Mouse (Mus musculus) kidney, adult 9 months (tissue): ENCODE measurements at regions not wholly inside any gene's neighbourhood (a gene's known extent, or its start where the extent isn't known, plus 50 kb on each side); places are given as distances from the start of the nearest gene placed in this dataset.

Experiments used
- DNase-seq: peaks from one replicate; pipeline ENCODE4 v3.0.0; 2022

DNA sequence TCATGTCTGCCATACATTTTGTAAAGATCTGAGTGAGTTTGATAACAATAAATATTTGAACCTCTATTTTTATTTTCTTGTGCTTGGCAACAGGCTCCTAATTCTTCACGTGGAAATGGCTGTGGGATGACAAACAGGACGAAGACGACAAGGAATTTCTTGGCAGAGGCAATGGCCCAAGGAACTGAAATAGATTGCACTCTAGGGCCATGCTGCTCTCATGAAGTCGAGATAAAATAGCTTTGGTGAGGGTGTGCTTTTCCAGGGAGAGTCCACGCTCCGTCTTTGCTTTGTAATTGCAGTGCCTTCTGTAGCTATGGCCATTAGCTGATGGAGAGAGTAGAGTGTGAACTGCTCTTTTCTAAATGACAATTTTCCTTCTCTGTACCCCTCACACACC, 50.9 kb upstream of the 1810046K07Rik start:
- no peak for DNase-seq

DNA sequence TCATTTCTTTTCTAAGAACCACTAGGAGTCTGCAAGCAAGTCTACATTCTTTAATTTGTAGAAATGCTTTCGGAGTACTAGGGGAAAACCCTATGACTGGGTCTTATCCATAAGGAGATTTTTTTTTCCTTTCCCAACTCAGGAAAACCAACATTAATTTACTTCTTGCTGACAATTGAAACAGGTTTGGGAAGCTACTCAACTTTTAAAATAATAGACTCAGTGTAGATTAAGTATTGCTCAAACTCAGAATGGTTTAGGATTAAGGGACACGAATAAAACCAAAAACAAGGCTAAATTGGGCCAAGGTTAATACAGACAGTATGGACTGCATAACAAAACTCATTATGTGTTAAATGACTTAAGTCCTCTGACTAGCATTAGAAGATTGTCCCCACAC, 65.2 kb upstream of the 1810046K07Rik start:
- no peak for DNase-seq

- peak; percentile 10 for DNase-seq
These were observed 65.7 kb upstream of the 1810046K07Rik start for GRCm38 (mm10) chr9:51394372-51394771.

DNA sequence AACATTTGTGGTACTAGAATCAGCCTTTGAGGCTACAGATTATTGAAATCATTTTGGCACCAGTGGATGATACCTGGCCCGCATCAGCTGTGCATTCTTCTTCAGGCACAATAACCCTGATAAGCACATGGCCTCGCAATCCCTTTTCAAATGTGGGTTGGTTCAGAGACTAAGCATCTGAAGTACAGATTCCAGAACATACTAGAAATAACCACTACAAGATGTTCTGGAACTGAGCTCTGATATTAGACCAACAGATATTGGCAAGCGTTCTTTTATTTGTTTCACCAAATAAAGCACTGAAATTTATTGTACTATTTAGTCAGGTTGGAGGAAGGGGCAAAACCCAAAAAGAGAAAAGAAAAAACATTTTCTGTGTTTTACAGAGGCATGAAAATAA, 68.1 kb upstream of the 1810046K07Rik start:
- no peak for DNase-seq

- no peak for DNase-seq
These were observed 69.0 kb upstream of the 1810046K07Rik start for GRCm38 (mm10) chr9:51397589-51398220.

- DNase-seq: no peak
These were observed 70.2 kb upstream of the 1810046K07Rik start for GRCm38 (mm10) chr9:51398886-51399285.

GRCm38 (mm10) chr9:51399356-51399755, 70.6 kb upstream of the 1810046K07Rik start:
- DNase-seq: no peak

DNA sequence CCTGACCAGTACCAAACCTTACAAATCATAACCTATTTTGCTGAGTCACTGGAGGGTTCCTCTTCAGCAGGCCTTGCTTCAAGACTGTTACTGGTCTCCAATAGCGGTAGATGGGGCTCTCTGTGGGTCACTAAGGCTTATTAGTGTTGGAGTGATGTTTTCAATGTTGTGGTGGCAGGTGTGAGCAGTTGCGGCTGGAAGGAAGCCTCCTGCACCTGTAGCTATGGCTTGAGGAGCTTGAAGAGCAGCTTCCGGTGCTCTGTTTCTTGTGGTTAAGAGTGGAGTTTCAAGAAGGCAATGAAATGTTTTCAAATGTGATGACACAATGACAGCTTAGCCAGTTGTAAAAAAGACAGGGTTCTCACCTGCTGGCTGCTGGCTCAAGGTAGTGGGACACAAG, 73.1 kb upstream of the 1810046K07Rik start:
- DNase-seq: no peak

DNA sequence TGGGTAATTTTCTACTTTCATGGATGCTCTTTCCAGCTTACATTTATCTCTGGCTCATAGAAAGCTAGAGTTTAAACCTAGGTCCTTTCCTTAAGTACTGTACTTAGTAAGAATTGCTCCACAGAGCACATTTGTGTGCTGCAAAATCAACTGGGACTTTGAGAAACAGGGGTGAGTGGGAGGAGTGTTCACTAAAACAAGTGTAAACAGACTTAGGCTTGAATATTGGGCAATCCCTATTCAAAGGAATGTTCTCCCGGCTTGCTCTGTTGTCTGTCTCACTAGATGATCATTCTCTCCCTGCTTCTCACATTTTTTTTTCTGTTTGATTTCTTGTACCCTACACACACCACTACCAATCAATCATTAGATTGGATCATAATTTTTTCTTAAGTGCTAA, 79.3 kb upstream of the 1810046K07Rik start:
- no peak for DNase-seq

DNA sequence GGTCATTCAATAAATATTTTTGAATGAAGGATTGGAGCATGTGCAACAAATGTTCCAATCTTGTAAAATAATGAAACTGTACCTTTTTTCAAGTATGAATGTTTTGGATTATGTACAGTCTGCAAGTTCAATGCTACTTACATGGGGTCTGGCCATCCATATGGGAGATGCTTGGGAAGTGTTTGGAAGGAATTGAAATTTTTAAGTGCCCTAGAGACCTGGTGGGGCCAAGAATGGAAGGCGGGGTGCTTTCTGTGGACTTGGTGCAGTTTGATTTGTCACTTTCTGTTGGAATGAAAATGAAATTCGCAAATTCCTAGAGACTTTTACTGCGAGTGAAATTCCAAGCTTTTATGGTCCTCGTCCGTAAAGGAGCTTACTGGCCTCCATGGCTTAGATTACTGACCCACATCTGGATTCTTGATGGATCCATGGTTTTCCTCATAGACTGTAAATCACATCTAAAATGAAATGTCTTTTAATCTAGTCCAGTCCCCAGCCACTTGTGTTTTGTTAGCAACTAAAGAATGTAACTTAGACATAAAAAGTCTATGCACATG, 90.3 kb upstream of the 1810046K07Rik start:
- DNase-seq: no peak

DNA sequence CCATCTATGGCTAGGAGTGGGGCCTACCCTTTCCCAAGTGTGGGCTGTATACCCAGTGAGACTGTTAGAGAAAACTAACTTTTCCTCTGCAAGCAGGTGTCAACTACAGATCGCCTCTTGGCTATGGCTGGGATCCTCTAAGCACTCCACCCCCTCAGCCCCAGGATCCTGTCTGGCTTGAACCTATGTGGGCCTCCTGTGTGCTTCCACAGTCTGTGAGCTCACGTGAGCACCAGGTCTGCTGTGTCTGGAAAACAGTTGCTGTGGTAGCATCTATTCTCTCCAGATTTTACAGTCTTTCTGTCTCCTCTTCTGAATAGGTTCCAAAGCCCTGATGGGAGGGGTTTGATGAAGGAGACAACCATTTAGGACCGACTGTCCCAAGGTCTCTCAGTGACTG, 93.8 kb upstream of the 1810046K07Rik start:
- DNase-seq: no peak

DNA sequence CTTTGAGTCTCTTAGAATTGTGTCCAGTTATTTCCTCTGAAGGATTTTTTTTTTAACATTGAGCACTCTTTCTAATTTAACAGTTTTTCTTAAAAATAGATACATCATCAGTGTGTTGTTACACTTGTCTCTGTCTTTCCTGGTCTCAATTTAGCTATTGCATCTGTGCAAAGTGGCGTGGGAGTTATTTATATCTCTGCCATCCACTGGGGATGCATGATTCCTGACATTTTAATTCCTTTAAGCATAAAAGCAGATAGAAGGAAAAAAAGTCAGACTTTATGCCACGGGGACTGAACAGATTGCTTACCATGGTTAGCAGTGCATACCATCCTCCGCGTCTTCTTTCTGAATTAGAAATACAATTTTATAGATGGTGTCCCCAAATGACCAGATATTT, 94.6 kb upstream of the 1810046K07Rik start:
- no peak for DNase-seq

GRCm38 (mm10) chr9:51430426-51430825, 101.7 kb upstream of the 1810046K07Rik start:
- no peak for DNase-seq

- no peak for DNase-seq
These were observed 108.4 kb upstream of the 1810046K07Rik start for GRCm38 (mm10) chr9:51437130-51437529.

DNA sequence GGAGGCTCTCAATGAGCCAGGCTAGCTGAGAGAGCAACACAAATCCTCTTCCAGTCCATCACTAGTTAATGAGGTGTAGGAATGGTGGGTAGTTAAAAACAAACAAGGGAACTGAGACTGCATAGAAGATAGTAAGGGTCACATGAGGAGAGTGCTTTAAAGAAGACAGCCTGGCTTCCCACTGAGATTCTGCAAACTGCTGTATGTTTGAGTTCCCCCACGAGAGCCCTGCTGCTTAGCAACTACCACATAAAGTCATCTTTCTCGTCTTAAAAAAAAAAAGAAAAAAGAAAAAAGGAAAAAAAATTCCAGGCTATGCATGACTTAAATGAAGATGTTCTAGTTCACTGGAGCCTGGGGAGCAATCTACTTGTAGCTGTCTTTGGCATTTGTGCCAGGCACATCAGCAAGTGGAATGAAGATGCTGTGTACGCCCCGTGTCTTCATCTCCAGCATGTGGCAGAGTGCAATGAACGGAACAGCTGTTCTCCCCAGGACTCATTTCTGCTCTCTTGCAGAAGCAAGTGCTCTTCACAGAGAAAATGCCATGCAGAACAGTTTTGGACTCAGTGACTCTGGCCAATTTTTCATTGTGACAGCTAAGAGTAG, 113.2 kb upstream of the 1810046K07Rik start:
- no peak for DNase-seq

DNA sequence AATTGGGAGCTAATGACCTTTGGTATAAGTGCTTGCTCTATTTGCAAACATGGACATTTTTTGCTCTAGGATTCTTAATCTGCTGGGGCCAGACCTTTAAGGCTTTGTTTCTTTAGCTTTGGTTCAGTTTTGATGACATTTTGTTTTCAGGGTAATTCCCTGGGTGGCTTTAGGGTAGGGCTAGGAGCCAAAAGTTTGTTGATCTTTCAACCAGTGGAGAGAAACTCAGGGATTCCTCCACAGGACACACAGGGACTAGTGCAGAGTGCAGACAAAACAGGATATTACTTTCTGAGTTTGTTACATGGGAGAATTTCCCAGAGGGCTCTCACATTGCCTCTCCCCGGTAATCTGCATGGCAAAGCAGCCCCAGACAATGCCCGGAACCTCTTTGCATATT, 127.0 kb upstream of the 1810046K07Rik start:
- no peak for DNase-seq

- no peak for DNase-seq
These were observed 133.8 kb upstream of the 1810046K07Rik start for GRCm38 (mm10) chr9:51462463-51463024.

DNA sequence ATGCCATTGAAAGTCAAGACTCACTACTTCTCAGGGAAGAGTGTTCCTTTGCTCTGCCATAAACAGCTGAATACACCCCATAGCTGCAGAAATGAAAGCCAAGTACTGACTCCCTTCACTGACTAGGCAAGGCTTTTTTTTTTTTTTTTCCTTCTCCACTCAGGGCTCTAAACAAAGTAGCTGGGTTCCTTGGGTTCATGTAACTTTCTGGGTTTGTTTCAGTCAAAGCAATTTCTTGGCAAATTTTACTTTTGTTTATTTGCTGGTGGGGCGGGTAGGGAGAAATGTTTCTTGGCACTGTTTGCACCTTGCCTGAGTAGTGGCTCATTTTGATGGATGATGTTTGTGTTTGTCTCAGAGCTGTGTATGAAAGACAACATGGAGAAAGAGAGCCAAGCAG, 141.3 kb upstream of the 1810046K07Rik start:
- DNase-seq: no peak

- DNase-seq: no peak
These were observed 147.9 kb upstream of the 1810046K07Rik start for GRCm38 (mm10) chr9:51476511-51477056.

DNA sequence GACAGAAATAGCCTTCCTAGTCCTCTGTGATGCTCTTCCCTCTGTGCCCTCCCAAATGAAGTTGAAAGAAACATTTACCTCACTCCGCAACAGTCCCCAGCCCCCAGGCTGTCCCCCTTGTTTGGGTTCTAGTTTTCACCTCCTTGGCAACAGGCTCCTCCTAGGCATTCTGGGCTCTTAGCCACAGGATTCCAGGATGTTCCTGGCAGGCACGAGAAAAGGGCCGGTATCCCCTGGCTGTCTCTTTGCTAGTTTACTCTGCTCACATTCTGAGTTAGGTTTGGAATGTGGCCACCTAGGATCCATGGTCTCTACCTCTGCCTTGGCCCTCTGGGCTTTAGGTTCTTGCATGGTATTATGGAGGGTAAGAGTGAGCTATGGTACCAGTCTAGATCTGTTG, 159.1 kb upstream of the 1810046K07Rik start:
- DNase-seq: no peak

- no peak for DNase-seq
These were observed 178.7 kb upstream of the 1810046K07Rik start for GRCm38 (mm10) chr9:51507265-51507913.

GRCm38 (mm10) chr9:51517643-51518042, 188.9 kb upstream of the 1810046K07Rik start:
- DNase-seq: no peak

- DNase-seq: no peak
These were observed 189.7 kb upstream of the 1810046K07Rik start for GRCm38 (mm10) chr9:51518376-51518775.

- DNase-seq: no peak
These were observed 194.8 kb upstream of the 1810046K07Rik start for GRCm38 (mm10) chr9:51523471-51523870.
